Mouse (Mus musculus) liver, postnatal 0 days (tissue): ENCODE measurements around the gene Strbp.

ENCODE experiments used
- CTCF ChIP-seq: sonication (generic); IDR thresholded peaks from 2 replicates; pipeline ENCODE4 v1.5.1; 2016; ENCODE audit warnings: antibody characterized with exemption, low read depth
- EP300 ChIP-seq: IDR thresholded peaks from 2 replicates; pipeline ENCODE4 v1.6.1; 2016; ENCODE audit warnings: antibody characterized with exemption, low read depth, mild to moderate bottlenecking

- TF ChIP-seq CTCF (peak; percentile 8; the same call in 1 of the 2 replicates), EP300 (no peak)
Observed at GRCm38 (mm10) chr2:37451667-37452375, 251.8 kb downstream of the Strbp start.
